Mouse (Mus musculus) testis, adult 2 months (tissue): Measurements from ENCODE around the gene Glud1.

Experiments
- CTCF ChIP-seq: fragments of 200-500 bp; IDR thresholded peaks from 2 replicates; pipeline ENCODE4 v1.5.1; 2012; ENCODE audit warnings: low read depth, mild to moderate bottlenecking, inconsistent platforms, low read length, moderate library complexity; ENCODE audit not compliant: control insufficient read depth, insufficient read depth, insufficient replicate concordance
- POLR2A ChIP-seq: fragments of 200-500 bp; IDR thresholded peaks from 2 replicates; pipeline ENCODE4 v1.6.1; 2012; ENCODE audit warnings: low read depth, mild to moderate bottlenecking, inconsistent platforms, low read length, moderate library complexity; ENCODE audit not compliant: control insufficient read depth

GRCm38 (mm10) chr14:34290229-34290628 is 20.3 kb upstream of the Glud1 start:
- TF ChIP-seq POLR2A (no peak), CTCF (no peak)
